Mouse (Mus musculus) cerebellum, adult 2 months (tissue): ENCODE measurements around the gene B3gnt9. TPM values are rescaled to one million over a fixed set of nuclear protein-coding genes. Genes with fewer than 3 reads are reported as not detected.

Source experiments
- DNase-seq, 2 experiments: peaks; one replicate each; pipeline ENCODE4 v3.0.0; 2021
- H3K27ac ChIP-seq: fragments of 200-500 bp; 2 replicates; pipeline ENCODE4 v1.5.1; 2012; ENCODE audit warnings: low read length, control low read depth, inconsistent platforms; ENCODE audit not compliant: insufficient read depth
- H3K27me3 ChIP-seq: fragments of 200-500 bp; 2 replicates; pipeline ENCODE4 v1.6.1; 2012; ENCODE audit warnings: inconsistent platforms, mild to moderate bottlenecking, low read length, moderate library complexity; ENCODE audit not compliant: control insufficient read depth, insufficient read depth
- H3K4me1 ChIP-seq: fragments of 200-500 bp; 2 replicates; pipeline ENCODE4 v1.6.1; 2011; ENCODE audit warnings: low read length; ENCODE audit not compliant: control insufficient read depth, insufficient read depth
- H3K4me3 ChIP-seq: fragments of 200-500 bp; replicated peaks from 2 replicates; pipeline ENCODE3; 2011; ENCODE audit warnings: mild to moderate bottlenecking, low read depth, low read length, control low read depth; ENCODE audit not compliant: insufficient read depth
- CTCF ChIP-seq: fragments of 200-500 bp; IDR thresholded peaks from 2 replicates; pipeline ENCODE4 v1.5.1; 2011; ENCODE audit warnings: low read depth, mild to moderate bottlenecking, control low read depth, low read length, moderate library complexity, borderline replicate concordance; ENCODE audit not compliant: insufficient read depth
- POLR2A ChIP-seq: fragments of 200-500 bp; IDR thresholded peaks from 2 replicates; pipeline ENCODE4 v1.6.1; 2011; ENCODE audit warnings: low read length, control low read depth, borderline replicate concordance; ENCODE audit not compliant: insufficient read depth
- WGBS: fragments of 180-500 bp; shearing (Covaris S2); methylation state at CpG from one replicate; pipeline ENCODE4 v1.1.7; 2018; 5-methylcytosine and 5-hydroxymethylcytosine counted together
- polyA plus RNA-seq: library from polyadenylated mRNA; depleted of rRNA; stranded (reverse); fragments of >200 nt; gene quantifications from 2 replicates; pipeline ENCODE4 v1.2.3, GENCODE M21; 2012

B3gnt9 gene
- polyA plus RNA-seq, 1 experiment, result 6.3 TPM

GRCm38 (mm10) chr8:105288958-105289732, 34.2 kb upstream of the B3gnt9 start:
- TF ChIP-seq CTCF (no peak), POLR2A (peak; percentile 71)
- under 1% methylated on average over 53 of the region's 53 CpGs for WGBS
- Histone ChIP-seq H3K4me1 (peaks cover 23% of the 10 kb centered on the region), H3K27me3 (no peaks in the 10 kb centered on the region), H3K4me3 (peak overlapping the region; percentile 69), H3K27ac (peak overlapping the region; percentile 55)
- peak; percentile 94 to 97 for DNase-seq

DNA sequence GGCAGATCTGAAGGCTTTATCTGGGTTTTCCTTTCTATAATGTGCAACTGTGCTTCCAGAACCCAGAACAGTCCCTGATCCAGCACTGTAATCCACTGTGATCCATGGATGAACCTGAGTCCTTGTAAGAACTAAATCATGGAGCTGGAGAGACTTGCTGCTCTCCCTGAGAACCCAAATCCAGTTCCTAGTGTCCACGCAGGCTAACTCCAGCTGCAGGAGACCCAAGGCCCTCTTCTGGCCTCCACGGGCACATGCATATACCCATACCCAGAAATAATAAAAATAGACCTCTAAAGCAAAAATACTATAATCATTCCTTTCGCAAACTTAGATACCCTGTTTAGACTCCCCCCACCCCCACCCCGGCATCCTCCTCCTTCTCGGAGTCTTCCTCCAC, 33.3 kb upstream of the B3gnt9 start:
- Histone ChIP-seq H3K27me3 (no peaks in the 10 kb centered on the region), H3K27ac (no peak overlapping the region), H3K4me1 (peaks cover 17% of the 10 kb centered on the region), H3K4me3 (no peak overlapping the region)
- no peak for DNase-seq
- WGBS, result 73% methylated on average over 5 of the region's 5 CpGs
- no peak for TF ChIP-seq POLR2A
- TF ChIP-seq CTCF, result no peak

DNA sequence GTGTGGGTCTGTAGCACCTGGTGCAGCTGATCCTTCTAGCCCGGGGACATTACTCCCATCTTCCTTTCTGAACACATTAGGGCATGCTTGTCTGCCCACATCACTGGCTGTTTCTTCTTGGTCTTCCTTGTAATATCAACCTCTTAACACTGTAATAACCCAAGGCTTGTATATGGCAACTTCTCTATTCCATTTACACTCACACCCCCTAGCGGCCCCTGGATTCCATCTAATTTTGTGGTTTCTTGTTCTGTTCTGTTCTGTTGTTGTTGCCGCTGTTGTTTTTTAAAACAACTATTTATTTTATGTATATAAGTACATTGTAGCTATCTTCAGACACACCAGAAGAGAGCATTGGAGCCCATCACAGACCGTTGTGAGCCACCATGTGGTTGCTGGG, 32.0 kb upstream of the B3gnt9 start:
- H3K27me3 ChIP-seq, result no peaks in the 10 kb centered on the region
- WGBS, result 81% methylated on average over 4 of the region's 4 CpGs
- TF ChIP-seq POLR2A (no peak), CTCF (no peak)
- no peak overlapping the region for H3K4me3 ChIP-seq
- H3K27ac ChIP-seq, result no peak overlapping the region
- no peak for DNase-seq
- peaks cover 11% of the 10 kb centered on the region for H3K4me1 ChIP-seq

DNA sequence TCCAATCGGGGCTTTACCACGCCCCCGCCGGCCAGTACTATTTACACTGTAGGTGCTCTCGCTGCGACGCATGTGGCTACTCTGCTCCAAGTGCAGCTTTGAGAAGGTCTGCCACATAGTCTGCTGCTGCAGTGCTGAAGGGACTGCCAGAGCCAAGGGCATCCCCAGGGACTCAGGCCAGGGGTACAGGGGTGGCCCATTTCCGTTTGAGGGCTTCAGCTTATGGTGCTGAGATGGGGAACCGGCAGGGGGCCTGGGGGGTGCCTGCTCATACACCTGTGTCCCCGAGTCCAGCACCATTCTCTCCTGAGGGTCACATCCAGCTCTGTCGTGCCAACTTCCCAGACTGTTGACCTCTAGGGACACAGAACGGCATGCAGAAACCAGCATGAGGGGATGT, 30.6 kb upstream of the B3gnt9 start:
- peaks cover 11% of the 10 kb centered on the region for H3K4me1 ChIP-seq
- H3K4me3 ChIP-seq, result no peak overlapping the region
- H3K27me3 ChIP-seq, result no peaks in the 10 kb centered on the region
- 45% methylated on average over 12 of the region's 12 CpGs for WGBS
- no peak overlapping the region for H3K27ac ChIP-seq
- DNase-seq, result no peak
- TF ChIP-seq CTCF (no peak), POLR2A (no peak)

DNA sequence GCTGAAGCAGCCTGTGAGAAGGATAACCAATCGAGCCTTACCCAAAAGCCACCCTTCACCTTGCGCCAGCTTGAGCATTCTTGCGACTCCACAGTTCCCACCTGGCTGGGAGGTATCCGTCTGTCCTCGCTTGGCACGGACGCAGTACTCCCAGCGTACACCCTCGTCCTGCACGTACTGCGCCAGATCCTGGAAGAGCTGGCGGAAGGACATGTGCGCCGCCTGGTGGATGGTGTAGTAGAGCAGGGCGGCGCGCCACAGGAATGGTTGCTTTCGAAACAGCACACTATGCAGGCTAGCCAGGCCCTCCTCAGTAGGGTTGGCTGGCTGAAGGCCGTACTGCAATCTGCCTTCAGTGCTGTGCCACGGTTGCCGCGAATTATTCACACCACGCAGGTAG, 28.1 kb upstream of the B3gnt9 start:
- Histone ChIP-seq H3K27me3 (no peaks in the 10 kb centered on the region), H3K27ac (no peak overlapping the region), H3K4me1 (peaks cover 9% of the 10 kb centered on the region), H3K4me3 (peak overlapping the region; percentile 13)
- DNase-seq, result peak; percentile 60 to 65
- 20% methylated on average over 23 of the region's 23 CpGs for WGBS
- TF ChIP-seq POLR2A, result no peak
- TF ChIP-seq CTCF, result peak; percentile 73

GRCm38 (mm10) chr8:105282239-105282638, 27.3 kb upstream of the B3gnt9 start:
- no peaks in the 10 kb centered on the region for H3K27me3 ChIP-seq
- TF ChIP-seq POLR2A (no peak), CTCF (no peak)
- no peak overlapping the region for H3K4me3 ChIP-seq
- no peak for DNase-seq
- H3K4me1 ChIP-seq, result peaks cover 9% of the 10 kb centered on the region
- WGBS, result 94% methylated on average over 4 of the region's 4 CpGs
- no peak overlapping the region for H3K27ac ChIP-seq

DNA sequence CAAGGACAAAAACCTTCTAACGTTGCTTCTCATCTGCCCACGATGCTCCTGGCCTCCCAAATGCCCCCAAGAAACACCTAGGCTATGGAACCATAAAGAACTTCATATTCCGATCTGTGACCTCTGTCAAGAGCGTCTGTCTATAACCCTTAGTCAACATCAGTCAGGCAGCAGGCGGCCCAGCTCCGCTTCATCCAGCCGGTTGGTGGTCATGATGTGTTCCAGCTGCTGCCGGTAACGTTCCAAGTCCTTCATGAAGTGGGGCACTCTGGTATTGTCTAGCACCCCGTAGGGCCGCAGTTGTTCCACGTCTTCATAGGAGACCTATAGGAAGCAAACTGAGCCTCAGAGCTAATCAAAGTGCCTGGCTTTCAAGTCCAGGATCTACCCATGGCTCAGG, 26.9 kb upstream of the B3gnt9 start:
- H3K27ac ChIP-seq, result no peak overlapping the region
- no peaks in the 10 kb centered on the region for H3K27me3 ChIP-seq
- H3K4me1 ChIP-seq, result peaks cover 9% of the 10 kb centered on the region
- DNase-seq, result no peak
- no peak overlapping the region for H3K4me3 ChIP-seq
- TF ChIP-seq CTCF, result no peak
- no peak for TF ChIP-seq POLR2A
- WGBS, result 89% methylated on average over 12 of the region's 12 CpGs

- no peaks in the 10 kb centered on the region; the same call in 1 of the 2 replicates for H3K27me3 ChIP-seq
- 78% methylated on average over 3 of the region's 3 CpGs for WGBS
- no peak for TF ChIP-seq POLR2A
- TF ChIP-seq CTCF, result no peak
- H3K4me3 ChIP-seq, result no peak overlapping the region
- no peak for DNase-seq
- peaks cover 9% of the 10 kb centered on the region for H3K4me1 ChIP-seq
- no peak overlapping the region for H3K27ac ChIP-seq
Observed at GRCm38 (mm10) chr8:105280567-105280966, 25.6 kb upstream of the B3gnt9 start.
